Mouse (Mus musculus): Measurements from ENCODE around the gene Mrps23.

GRCm38 (mm10) chr11:88257700-88258099 lies 53.5 kb downstream of the Mrps23 start:
- no peak for TF ChIP-seq CTCF (IDR thresholded peaks at IDR 0.05; ENCODE audit: low read depth, low read length)
- TF ChIP-seq EP300 (IDR thresholded peaks at IDR 0.05; ENCODE audit: insufficient read depth, low read depth, low read length), result no peak
- TF ChIP-seq POLR2A (IDR thresholded peaks at IDR 0.05; ENCODE audit: insufficient read depth, low read length), result no peak

All from ES-Bruce4 (cell line).